Mouse (Mus musculus): ENCODE measurements around the gene Sptlc2. TPM values are rescaled to one million over a fixed set of nuclear protein-coding genes. Genes with fewer than 3 reads are reported as not detected.

Sptlc2 gene
- 72.0 and 72.5 TPM in 2 replicates for polyA plus RNA-seq (2014; fragmentation: Nextera tagmentation; extraction: Ambion mirVana)

DNA sequence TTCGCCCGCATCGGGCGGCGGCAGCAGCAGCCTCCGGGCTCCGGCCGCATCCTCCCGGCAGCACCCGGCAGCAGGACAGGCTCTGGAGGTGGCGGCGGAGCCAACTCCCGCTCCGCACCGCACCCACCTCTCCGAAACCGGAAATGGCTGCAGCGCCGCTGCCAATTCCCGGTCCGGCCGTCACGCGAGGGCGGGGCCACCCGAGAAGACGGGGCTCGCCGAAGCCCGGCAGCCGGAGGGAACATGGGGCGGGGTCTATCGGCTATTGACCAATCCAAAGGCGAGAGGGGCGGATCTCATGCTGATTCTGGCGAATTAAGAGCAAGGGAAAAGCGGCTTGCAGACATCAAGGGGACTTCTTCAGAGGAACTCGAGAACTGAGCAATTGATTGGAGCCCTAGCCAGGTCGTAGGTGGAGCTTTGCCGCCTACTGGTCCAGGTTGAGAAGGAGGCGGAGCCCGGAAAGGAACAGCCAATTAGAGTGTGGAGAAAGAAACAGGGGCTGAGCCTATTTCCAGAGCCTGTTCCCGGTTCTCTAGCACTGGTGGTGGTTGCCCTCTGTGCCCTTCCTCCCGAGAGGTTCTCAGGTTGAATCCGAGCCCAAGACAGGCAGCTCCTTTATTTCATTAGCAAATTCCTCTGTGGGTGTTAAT, at the start of gene Sptlc2:
Sptlc2 (minus strand) TSS at position 234 of the 653 bp plus-strand sequence.
- H3K4me1 ChIP-seq (replicated peaks; ENCODE audit: control insufficient read depth, insufficient read depth, low read length): peaks cover 14% of the 10 kb centered on the region
- WGBS: under 1% methylated on average over 45 of the region's 45 CpGs
- no peaks in the 10 kb centered on the region for H3K36me3 ChIP-seq (replicated peaks; ENCODE audit: control insufficient read depth, insufficient read depth)
- ATAC-seq (ENCODE audit: low FRiP score) (peak; percentile 99), DNase-seq (ENCODE audit: low spot score) (peak; percentile 98)
- no peaks in the 10 kb centered on the region for H3K9me3 ChIP-seq (ENCODE audit: control insufficient read depth, low read length)
- H3K9ac ChIP-seq: peak within 1 kb of the TSS; percentile 83
- peak within 1 kb of the TSS; percentile 74 for H3K27ac ChIP-seq
- no peaks in the 10 kb centered on the region for H3K27me3 ChIP-seq (ENCODE audit: control insufficient read depth, insufficient read depth, low read length)
- peak within 1 kb of the TSS; percentile 93 for H3K4me2 ChIP-seq (replicated peaks)
- H3K4me3 ChIP-seq (replicated peaks; ENCODE audit: low read length): peak within 1 kb of the TSS; percentile 80

DNA sequence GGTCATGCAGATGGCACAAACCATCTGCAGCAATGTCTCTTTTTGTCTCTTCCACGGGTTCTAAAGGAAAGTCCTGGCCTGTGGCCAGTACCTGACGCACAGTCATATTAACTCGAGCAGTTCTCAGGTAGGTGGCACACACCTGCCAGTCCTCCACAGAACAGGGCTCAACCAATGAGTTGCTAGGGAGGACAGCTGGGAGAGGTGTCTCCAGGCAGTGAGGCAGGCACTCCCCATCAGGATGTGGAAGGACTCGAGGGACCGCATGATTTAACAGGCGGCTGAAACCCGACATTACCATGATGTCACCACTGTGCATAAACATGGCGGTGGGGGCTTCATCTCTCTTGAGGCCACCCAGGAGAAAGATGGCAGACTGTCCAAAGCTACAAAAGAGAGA, 40.7 kb upstream of the Sptlc2 start:
- DNase-seq (ENCODE audit: low spot score) (no peak), ATAC-seq (ENCODE audit: low FRiP score) (no peak)
- Histone ChIP-seq H3K9ac (no peak overlapping the region), H3K27me3 (ENCODE audit: control insufficient read depth, insufficient read depth, low read length) (no peaks in the 10 kb centered on the region), H3K27ac (no peak overlapping the region), H3K36me3 (replicated peaks; ENCODE audit: control insufficient read depth, insufficient read depth) (peaks cover 86% of the 10 kb centered on the region), H3K4me2 (replicated peaks) (no peak overlapping the region), H3K9me3 (ENCODE audit: control insufficient read depth, low read length) (no peaks in the 10 kb centered on the region), H3K4me3 (replicated peaks; ENCODE audit: low read length) (no peak overlapping the region), H3K4me1 (replicated peaks; ENCODE audit: control insufficient read depth, insufficient read depth, low read length) (no peaks in the 10 kb centered on the region; the same call in 1 of the 2 replicates)
- WGBS: 86% methylated on average over 8 of the region's 8 CpGs

DNA sequence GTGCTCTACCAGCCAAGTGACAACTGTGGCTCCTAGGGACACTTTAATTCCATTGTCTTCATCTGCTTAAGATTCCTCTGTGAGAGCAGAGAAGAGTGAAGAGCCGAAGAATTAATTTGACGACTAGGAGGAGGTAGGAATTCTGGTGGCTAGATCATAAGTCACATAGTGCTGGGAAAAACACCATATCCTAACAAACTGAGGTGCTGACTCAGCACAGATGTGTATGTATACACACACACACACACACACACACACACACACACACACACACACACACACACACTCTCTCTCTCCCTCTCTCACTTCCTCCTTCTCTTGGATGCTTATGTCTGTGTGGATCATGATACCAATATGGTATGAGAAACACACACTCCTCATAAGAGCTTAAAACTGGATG, 40.1 kb upstream of the Sptlc2 start:
- ATAC-seq (ENCODE audit: low FRiP score): no peak
- no peaks in the 10 kb centered on the region for H3K9me3 ChIP-seq (ENCODE audit: control insufficient read depth, low read length)
- no peaks in the 10 kb centered on the region for H3K27me3 ChIP-seq (ENCODE audit: control insufficient read depth, insufficient read depth, low read length)
- H3K4me3 ChIP-seq (replicated peaks; ENCODE audit: low read length): no peak overlapping the region
- 92% methylated on average over 2 of the region's 2 CpGs for WGBS
- H3K36me3 ChIP-seq (replicated peaks; ENCODE audit: control insufficient read depth, insufficient read depth): peaks cover 80% of the 10 kb centered on the region
- H3K4me2 ChIP-seq (replicated peaks): no peak overlapping the region
- no peak for DNase-seq (ENCODE audit: low spot score)
- no peak overlapping the region for H3K27ac ChIP-seq
- H3K9ac ChIP-seq: no peak overlapping the region
- no peaks in the 10 kb centered on the region; the same call in 1 of the 2 replicates for H3K4me1 ChIP-seq (replicated peaks; ENCODE audit: control insufficient read depth, insufficient read depth, low read length)

DNA sequence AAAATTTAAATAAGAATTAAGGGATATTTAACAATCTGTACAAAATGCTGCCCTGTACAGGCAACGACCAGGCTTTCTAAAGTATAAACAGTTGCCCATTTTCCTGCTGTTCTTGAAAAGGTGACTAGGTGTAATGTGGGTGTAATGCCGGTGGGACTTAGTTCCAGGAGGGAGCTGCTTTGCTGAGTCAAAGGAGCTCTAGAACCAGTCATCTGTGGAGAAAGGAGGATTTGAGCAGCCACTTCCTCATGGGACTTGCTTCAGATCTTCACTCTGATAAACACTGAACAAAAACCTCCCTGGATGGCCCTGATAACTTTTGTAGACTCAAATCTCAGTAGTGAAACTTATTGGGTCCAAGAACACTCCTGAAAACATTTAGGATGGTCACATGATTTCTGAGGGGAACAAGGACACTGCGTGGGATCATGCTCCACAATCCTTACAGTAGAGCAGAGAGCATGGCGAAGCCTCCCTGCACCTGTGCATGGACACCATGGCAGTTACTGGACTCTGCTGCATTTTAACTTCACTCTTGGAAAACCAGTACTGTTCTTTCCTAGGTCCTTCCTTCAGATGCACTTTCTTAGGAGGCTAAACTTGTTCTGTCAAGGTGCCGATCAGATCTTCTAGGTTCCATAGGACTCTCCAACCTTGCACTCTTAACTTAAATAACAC, 38.3 kb upstream of the Sptlc2 start:
- ATAC-seq (ENCODE audit: low FRiP score): no peak
- Histone ChIP-seq H3K4me3 (replicated peaks; ENCODE audit: low read length) (no peak overlapping the region), H3K36me3 (replicated peaks; ENCODE audit: control insufficient read depth, insufficient read depth) (peaks cover 66% of the 10 kb centered on the region), H3K4me2 (replicated peaks) (no peak overlapping the region), H3K27ac (no peak overlapping the region), H3K9me3 (ENCODE audit: control insufficient read depth, low read length) (no peaks in the 10 kb centered on the region), H3K9ac (no peak overlapping the region), H3K4me1 (replicated peaks; ENCODE audit: control insufficient read depth, insufficient read depth, low read length) (no peaks in the 10 kb centered on the region; the same call in 1 of the 2 replicates), H3K27me3 (ENCODE audit: control insufficient read depth, insufficient read depth, low read length) (no peaks in the 10 kb centered on the region)
- WGBS: 93% methylated on average over 5 of the region's 5 CpGs
- no peak for DNase-seq (ENCODE audit: low spot score)

DNA sequence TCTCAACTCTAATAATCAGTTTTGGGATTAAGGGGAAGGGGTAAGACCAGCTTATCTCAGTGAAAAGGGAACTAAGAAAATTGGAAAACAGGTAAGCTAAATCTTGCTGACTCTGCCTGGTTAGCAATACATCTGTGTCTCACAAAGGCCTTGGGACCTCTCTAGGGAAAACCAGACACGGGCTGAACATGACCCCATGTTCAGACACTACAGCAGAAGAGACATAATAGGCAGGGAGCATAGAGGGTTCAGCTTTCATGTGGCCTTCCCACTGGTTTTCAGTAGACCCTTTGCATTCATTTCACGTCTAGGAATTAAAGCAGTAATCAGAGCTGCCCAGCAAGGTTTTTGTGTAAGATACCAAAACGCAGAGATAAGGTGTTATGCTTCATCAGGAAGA, 36.4 kb upstream of the Sptlc2 start:
- Histone ChIP-seq H3K9me3 (ENCODE audit: control insufficient read depth, low read length) (no peaks in the 10 kb centered on the region), H3K36me3 (replicated peaks; ENCODE audit: control insufficient read depth, insufficient read depth) (peaks cover 47% of the 10 kb centered on the region), H3K4me1 (replicated peaks; ENCODE audit: control insufficient read depth, insufficient read depth, low read length) (peaks cover 5% of the 10 kb centered on the region), H3K27me3 (ENCODE audit: control insufficient read depth, insufficient read depth, low read length) (no peaks in the 10 kb centered on the region), H3K27ac (peak overlapping the region; percentile 38; the same call in 1 of the 2 replicates), H3K9ac (no peak overlapping the region), H3K4me2 (replicated peaks) (no peak overlapping the region), H3K4me3 (replicated peaks; ENCODE audit: low read length) (no peak overlapping the region)
- ATAC-seq (ENCODE audit: low FRiP score) (no peak), DNase-seq (ENCODE audit: low spot score) (no peak)
- WGBS: 22% methylated on average over 3 of the region's 3 CpGs

DNA sequence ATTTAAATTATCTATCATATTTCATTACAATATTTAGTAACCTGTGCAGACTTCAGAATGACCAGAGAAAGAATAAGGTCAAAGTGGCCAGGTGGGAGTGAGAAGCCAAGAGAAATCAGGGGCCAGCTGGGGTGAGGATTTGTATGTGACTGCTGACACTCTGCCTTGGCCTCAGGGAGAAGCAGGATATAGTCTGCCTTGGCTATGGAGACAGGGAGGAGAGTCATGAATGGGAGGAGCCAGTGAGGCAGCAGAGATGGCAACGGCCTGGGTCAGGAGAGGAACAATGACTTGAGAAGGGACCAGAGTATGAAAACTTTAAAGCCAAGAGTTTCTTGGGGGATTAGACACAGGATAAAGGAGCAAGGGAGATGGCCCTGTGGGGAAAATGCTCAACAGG, 35.5 kb upstream of the Sptlc2 start:
- H3K27ac ChIP-seq: no peak overlapping the region

DNA sequence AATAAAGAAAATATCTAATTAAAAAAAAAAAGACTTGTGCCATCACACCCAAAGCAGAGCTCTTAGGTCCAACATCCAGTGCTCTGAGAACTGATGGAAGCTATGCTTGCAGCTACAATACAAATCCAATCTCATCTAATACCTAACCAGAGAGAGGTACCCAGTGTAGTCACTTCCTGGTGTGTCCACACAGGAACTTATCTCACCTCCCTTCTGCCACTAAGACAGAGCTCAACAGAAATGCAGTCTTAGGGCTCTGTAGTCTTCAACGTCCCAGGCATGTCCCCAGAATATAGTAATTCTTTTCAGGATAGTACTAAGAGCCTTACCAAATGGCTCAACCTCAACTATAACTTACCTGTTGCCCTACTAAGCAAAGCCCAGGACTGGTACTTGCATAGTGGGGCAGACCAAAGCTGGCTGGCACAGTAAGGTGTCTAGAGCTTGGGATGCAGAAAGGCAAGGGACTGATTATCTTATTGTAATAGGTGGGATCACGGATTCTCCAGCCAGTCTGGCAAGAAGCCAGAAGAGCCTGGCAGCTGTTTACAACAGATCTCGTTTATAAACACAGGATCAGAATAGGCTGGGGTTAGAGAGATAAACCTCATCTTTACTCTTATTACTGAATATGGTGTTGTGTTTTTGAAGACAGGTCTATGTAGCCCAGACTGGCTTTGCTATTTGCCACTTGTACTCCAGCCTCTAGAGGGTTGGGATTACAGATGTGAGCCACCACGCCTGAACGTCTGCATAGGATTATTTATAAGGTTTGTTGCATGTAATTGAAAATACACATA, 33.8 kb upstream of the Sptlc2 start:
- no peak for DNase-seq (ENCODE audit: low spot score)
- Histone ChIP-seq H3K9me3 (ENCODE audit: control insufficient read depth, low read length) (no peaks in the 10 kb centered on the region), H3K36me3 (replicated peaks; ENCODE audit: control insufficient read depth, insufficient read depth) (peaks cover 21% of the 10 kb centered on the region), H3K4me3 (replicated peaks; ENCODE audit: low read length) (no peak overlapping the region), H3K4me1 (replicated peaks; ENCODE audit: control insufficient read depth, insufficient read depth, low read length) (peaks cover 14% of the 10 kb centered on the region), H3K27me3 (ENCODE audit: control insufficient read depth, insufficient read depth, low read length) (no peaks in the 10 kb centered on the region), H3K27ac (no peak overlapping the region), H3K4me2 (replicated peaks) (no peak overlapping the region), H3K9ac (no peak overlapping the region)
- no peak for ATAC-seq (ENCODE audit: low FRiP score)
- 69% methylated on average over 5 of the region's 5 CpGs for WGBS

More for the DNA sequence above, 35.5 kb upstream of the Sptlc2 start:
- 43% methylated on average over 1 of the region's 1 CpGs for WGBS
- Histone ChIP-seq H3K9me3 (ENCODE audit: control insufficient read depth, low read length) (no peaks in the 10 kb centered on the region), H3K36me3 (replicated peaks; ENCODE audit: control insufficient read depth, insufficient read depth) (peaks cover 39% of the 10 kb centered on the region), H3K27me3 (ENCODE audit: control insufficient read depth, insufficient read depth, low read length) (no peaks in the 10 kb centered on the region), H3K4me2 (replicated peaks) (no peak overlapping the region), H3K4me3 (replicated peaks; ENCODE audit: low read length) (no peak overlapping the region), H3K4me1 (replicated peaks; ENCODE audit: control insufficient read depth, insufficient read depth, low read length) (peaks cover 13% of the 10 kb centered on the region), H3K9ac (no peak overlapping the region)
- DNase-seq (ENCODE audit: low spot score) (no peak), ATAC-seq (ENCODE audit: low FRiP score) (no peak)

DNA sequence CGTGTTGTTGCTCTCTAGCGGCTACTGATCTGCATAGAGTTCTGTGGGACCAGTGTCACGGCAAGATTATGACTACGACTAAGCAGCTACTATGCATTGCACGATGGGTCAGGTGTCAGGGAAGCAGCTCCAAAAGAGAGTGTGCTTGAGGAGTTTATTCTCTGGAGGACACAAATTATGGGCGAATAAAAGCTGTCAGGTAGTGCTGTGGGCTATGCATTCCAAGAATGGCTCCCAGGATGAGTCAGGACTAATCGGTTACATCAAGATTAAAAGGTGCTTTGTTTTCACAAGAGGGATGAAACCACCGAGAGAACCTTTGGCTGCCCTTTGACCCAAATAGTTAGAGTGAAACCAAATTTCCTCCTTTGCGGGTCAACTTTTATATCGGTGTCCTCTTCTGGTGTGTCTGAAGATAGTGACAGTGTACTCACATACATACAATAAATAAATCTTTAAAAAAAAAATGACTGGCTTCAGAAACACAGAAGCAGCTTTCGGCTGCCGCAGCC, 31.9 kb upstream of the Sptlc2 start:
- no peaks in the 10 kb centered on the region for H3K27me3 ChIP-seq (ENCODE audit: control insufficient read depth, insufficient read depth, low read length)
- H3K36me3 ChIP-seq (replicated peaks; ENCODE audit: control insufficient read depth, insufficient read depth): peaks cover 8% of the 10 kb centered on the region; the same call in 1 of the 2 replicates
- peak overlapping the region; percentile 80 for H3K27ac ChIP-seq
- DNase-seq (ENCODE audit: low spot score) (no peak), ATAC-seq (ENCODE audit: low FRiP score) (no peak)
- H3K4me3 ChIP-seq (replicated peaks; ENCODE audit: low read length): no peak overlapping the region
- peaks cover 14% of the 10 kb centered on the region for H3K4me1 ChIP-seq (replicated peaks; ENCODE audit: control insufficient read depth, insufficient read depth, low read length)
- WGBS: 70% methylated on average over 12 of the region's 12 CpGs
- H3K9me3 ChIP-seq (ENCODE audit: control insufficient read depth, low read length): no peaks in the 10 kb centered on the region
- H3K4me2 ChIP-seq (replicated peaks): no peak overlapping the region
- H3K9ac ChIP-seq: no peak overlapping the region

DNA sequence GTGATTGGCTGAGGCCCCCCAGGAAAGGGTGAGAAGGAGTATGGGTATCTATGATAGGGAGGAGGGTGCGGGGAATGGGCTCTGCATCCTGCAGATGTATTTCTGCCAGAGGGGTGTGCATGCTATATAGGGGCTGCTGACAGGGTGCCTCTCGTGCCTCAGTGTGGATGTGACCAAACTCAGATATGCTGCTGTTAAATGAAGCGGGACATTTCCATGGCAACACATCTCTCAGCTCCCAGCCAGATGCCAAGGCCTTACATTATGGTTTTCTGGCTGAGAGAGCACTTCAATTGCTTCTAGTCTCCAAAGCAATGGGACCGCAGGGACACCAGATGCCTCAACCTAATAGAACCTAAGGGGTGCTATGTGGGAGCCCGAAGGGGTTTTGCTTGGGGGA, 30.8 kb upstream of the Sptlc2 start:
- Histone ChIP-seq H3K9ac (no peak overlapping the region), H3K27ac (peak overlapping the region; percentile 80), H3K36me3 (replicated peaks; ENCODE audit: control insufficient read depth, insufficient read depth) (0 out of 2 replicates have a peak, but pooled peaks cover 4% of the 10 kb centered on the region), H3K27me3 (ENCODE audit: control insufficient read depth, insufficient read depth, low read length) (no peaks in the 10 kb centered on the region), H3K4me1 (replicated peaks; ENCODE audit: control insufficient read depth, insufficient read depth, low read length) (peaks cover 14% of the 10 kb centered on the region), H3K4me3 (replicated peaks; ENCODE audit: low read length) (no peak overlapping the region), H3K4me2 (replicated peaks) (0 out of 2 replicates have a peak overlapping the region, but pooled peaks have one; percentile 2), H3K9me3 (ENCODE audit: control insufficient read depth, low read length) (no peaks in the 10 kb centered on the region)
- DNase-seq (ENCODE audit: low spot score): peak; percentile 82
- 33% methylated on average over 5 of the region's 5 CpGs for WGBS
- ATAC-seq (ENCODE audit: low FRiP score): peak; percentile 90
